Mouse (Mus musculus): ENCODE measurements around the gene Fktn.

- no peak for TF ChIP-seq CTCF (IDR thresholded peaks at IDR 0.05; ENCODE audit: extremely low read depth, insufficient read depth, low read length)
- no peak for TF ChIP-seq POLR2A (IDR thresholded peaks at IDR 0.05; ENCODE audit: extremely low read depth, insufficient read depth, low read length)
Observed at GRCm38 (mm10) chr4:53794257-53794966, 80.6 kb downstream of the Fktn start.
